Mouse (Mus musculus) erythroblast, adult 5-6 weeks (primary cell): ENCODE results near the gene St6galnac3. TPM values are rescaled to one million over a fixed set of nuclear protein-coding genes. Genes with fewer than 3 reads are reported as not detected.

ENCODE experiments used
- ATAC-seq: replicated peaks from 2 replicates; pipeline ENCODE4 v1.8.0; 2016; ENCODE audit warnings: moderate number of reproducible peaks, mild to moderate bottlenecking, moderate TSS enrichment, inconsistent platforms; ENCODE audit not compliant: poor library complexity, low FRiP score, severe bottlenecking
- total RNA-seq, 2 experiments: library from RNA; stranded (forward) in 1 of 2; stranded (reverse) in 1 of 2; fragments of 150-400 nt in 1 of 2; fragments of 200-764, 138-1000 nt in 1 of 2; gene quantifications; 2 replicates each; pipeline versions ENCODE4 v1.2.3 to v1.2.4; 2015 to 2017; ENCODE audit warnings: low replicate concordance in 2 of 2

The St6galnac3 gene
- total RNA-seq, 2 experiments from 2014 or later = 3.7 to 11.0 TPM

- ATAC-seq = no peak
These were observed 171.3 kb downstream of the St6galnac3 start for GRCm38 (mm10) chr3:153553712-153554111.

GRCm38 (mm10) chr3:153553226-153553625, 171.7 kb downstream of the St6galnac3 start:
- no peak for ATAC-seq

GRCm38 (mm10) chr3:153546936-153547683, 177.9 kb downstream of the St6galnac3 start:
- no peak for ATAC-seq

- no peak for ATAC-seq
These were observed 185.1 kb downstream of the St6galnac3 start for GRCm38 (mm10) chr3:153539851-153540250.

- ATAC-seq = no peak
These were observed 186.6 kb downstream of the St6galnac3 start for GRCm38 (mm10) chr3:153538396-153538795.

- no peak for ATAC-seq
These were observed 187.5 kb downstream of the St6galnac3 start for GRCm38 (mm10) chr3:153537435-153537834.

- no peak for ATAC-seq
These were observed 188.7 kb downstream of the St6galnac3 start for GRCm38 (mm10) chr3:153536260-153536659.

- no peak for ATAC-seq
These were observed 195.8 kb downstream of the St6galnac3 start for GRCm38 (mm10) chr3:153529174-153529573.

GRCm38 (mm10) chr3:153525151-153525768, 199.7 kb downstream of the St6galnac3 start:
- no peak for ATAC-seq

- no peak for ATAC-seq
These were observed 208.1 kb downstream of the St6galnac3 start for GRCm38 (mm10) chr3:153516848-153517247.

GRCm38 (mm10) chr3:153513501-153514060, 211.4 kb downstream of the St6galnac3 start:
- no peak for ATAC-seq

- no peak for ATAC-seq
These were observed 212.4 kb downstream of the St6galnac3 start for GRCm38 (mm10) chr3:153512545-153512944.

GRCm38 (mm10) chr3:153511151-153511580, 213.8 kb downstream of the St6galnac3 start:
- no peak for ATAC-seq

GRCm38 (mm10) chr3:153510048-153510630, 214.8 kb downstream of the St6galnac3 start:
- ATAC-seq = no peak

- no peak for ATAC-seq
These were observed 215.3 kb downstream of the St6galnac3 start for GRCm38 (mm10) chr3:153509643-153510042.

- ATAC-seq = no peak
These were observed 215.9 kb downstream of the St6galnac3 start for GRCm38 (mm10) chr3:153509029-153509428.

GRCm38 (mm10) chr3:153508592-153508991, 216.4 kb downstream of the St6galnac3 start:
- ATAC-seq = no peak

GRCm38 (mm10) chr3:153507599-153507998, 217.4 kb downstream of the St6galnac3 start:
- no peak for ATAC-seq

GRCm38 (mm10) chr3:153502488-153502887, 222.5 kb downstream of the St6galnac3 start:
- ATAC-seq = no peak

- no peak for ATAC-seq
These were observed 223.6 kb downstream of the St6galnac3 start for GRCm38 (mm10) chr3:153501333-153501877.
